Mouse (Mus musculus): Measurements from ENCODE around the gene Ten1. TPM values are rescaled to one million over a fixed set of nuclear protein-coding genes. Genes with fewer than 3 reads are reported as not detected.
A peak's percentile ranks its signal among the peaks of the same experiment; 100 is the strongest.

The Ten1 gene
- polyA plus RNA-seq (2016; fragmentation: Nextera tagmentation; extraction: Ambion mirVana) = 55.9 and 57.4 TPM in 2 replicates

- under 1% methylated on average over 62 of the region's 62 CpGs for WGBS
- peak within 1 kb of the TSS; percentile 79 for H3K4me2 ChIP-seq
- H3K9me3 ChIP-seq = no peaks in the 10 kb centered on the region
- peak within 1 kb of the TSS; percentile 61 for H3K4me3 ChIP-seq (replicated peaks)
- H3K36me3 ChIP-seq (replicated peaks) = peaks cover 12% of the 10 kb centered on the region
- peak; percentile 98 for ATAC-seq (ENCODE audit: low FRiP score)
- peak within 1 kb of the TSS; percentile 68 for H3K9ac ChIP-seq
- no peaks in the 10 kb centered on the region for H3K27me3 ChIP-seq
- H3K4me1 ChIP-seq = peaks cover 16% of the 10 kb centered on the region
- H3K27ac ChIP-seq = peak within 1 kb of the TSS; percentile 90
Measured at GRCm38 (mm10) chr11:116198639-116199531, at the start of gene Ten1, which contains the start of gene Acox1. Ten1 (plus strand) TSS chr11:116198855. Acox1 (minus strand) TSS chr11:116199045.

- H3K9me3 ChIP-seq = no peaks in the 10 kb centered on the region
- H3K27ac ChIP-seq = no peak overlapping the region
- H3K27me3 ChIP-seq = no peaks in the 10 kb centered on the region
- peaks cover 100% of the 10 kb centered on the region for H3K36me3 ChIP-seq (replicated peaks)
- H3K4me2 ChIP-seq = no peak overlapping the region
- H3K4me1 ChIP-seq = no peaks in the 10 kb centered on the region
- no peak overlapping the region for H3K4me3 ChIP-seq (replicated peaks)
- ATAC-seq (ENCODE audit: low FRiP score) = no peak
- no peak overlapping the region for H3K9ac ChIP-seq
- WGBS = 89% methylated on average over 6 of the region's 6 CpGs
Measured at GRCm38 (mm10) chr11:116149341-116149740, 49.3 kb upstream of the Ten1 start.

GRCm38 (mm10) chr11:116150960-116151359, 47.7 kb upstream of the Ten1 start:
- Histone ChIP-seq H3K9me3 (no peaks in the 10 kb centered on the region), H3K9ac (no peak overlapping the region), H3K4me3 (replicated peaks) (no peak overlapping the region), H3K4me1 (no peaks in the 10 kb centered on the region), H3K27ac (no peak overlapping the region), H3K4me2 (no peak overlapping the region), H3K36me3 (replicated peaks) (peaks cover 100% of the 10 kb centered on the region), H3K27me3 (no peaks in the 10 kb centered on the region)
- 97% methylated on average over 2 of the region's 2 CpGs for WGBS
- ATAC-seq (ENCODE audit: low FRiP score) = no peak

- Histone ChIP-seq H3K36me3 (replicated peaks) (peaks cover 82% of the 10 kb centered on the region), H3K4me3 (replicated peaks) (no peak overlapping the region), H3K27ac (no peak overlapping the region), H3K9ac (no peak overlapping the region), H3K4me2 (no peak overlapping the region), H3K27me3 (no peaks in the 10 kb centered on the region), H3K4me1 (peaks cover 22% of the 10 kb centered on the region), H3K9me3 (no peaks in the 10 kb centered on the region)
- WGBS = 72% methylated on average over 12 of the region's 12 CpGs
- ATAC-seq (ENCODE audit: low FRiP score) = no peak
Measured at GRCm38 (mm10) chr11:116161312-116161711, 37.3 kb upstream of the Ten1 start.

- no peak overlapping the region for H3K9ac ChIP-seq
- H3K4me2 ChIP-seq = no peak overlapping the region
- no peak for ATAC-seq (ENCODE audit: low FRiP score)
- peaks cover 31% of the 10 kb centered on the region for H3K4me1 ChIP-seq
- WGBS = 68% methylated on average over 10 of the region's 10 CpGs
- H3K36me3 ChIP-seq (replicated peaks) = peaks cover 74% of the 10 kb centered on the region
- no peaks in the 10 kb centered on the region for H3K9me3 ChIP-seq
- H3K4me3 ChIP-seq (replicated peaks) = no peak overlapping the region
- no peaks in the 10 kb centered on the region for H3K27me3 ChIP-seq
- H3K27ac ChIP-seq = 0 out of 2 replicates have a peak overlapping the region, but pooled peaks have one; percentile 13
Measured at GRCm38 (mm10) chr11:116162146-116162545, 36.5 kb upstream of the Ten1 start.

GRCm38 (mm10) chr11:116163002-116163401, 35.7 kb upstream of the Ten1 start:
- no peak overlapping the region; the same call in 1 of the 2 replicates for H3K9ac ChIP-seq
- no peak for ATAC-seq (ENCODE audit: low FRiP score)

GRCm38 (mm10) chr11:116167232-116167631, 31.4 kb upstream of the Ten1 start:
- Histone ChIP-seq H3K9me3 (no peaks in the 10 kb centered on the region), H3K27ac (peak overlapping the region; percentile 92), H3K4me1 (peaks cover 30% of the 10 kb centered on the region), H3K27me3 (no peaks in the 10 kb centered on the region), H3K4me3 (replicated peaks) (peak overlapping the region; percentile 77), H3K36me3 (replicated peaks) (peaks cover 31% of the 10 kb centered on the region), H3K9ac (peak overlapping the region; percentile 79), H3K4me2 (peak overlapping the region; percentile 80)
- ATAC-seq (ENCODE audit: low FRiP score) = no peak
- WGBS = 8% methylated on average over 6 of the region's 6 CpGs

More at GRCm38 (mm10) chr11:116163002-116163401, 35.7 kb upstream of the Ten1 start:
- no peak overlapping the region for H3K4me3 ChIP-seq (replicated peaks)
- H3K4me1 ChIP-seq = peaks cover 33% of the 10 kb centered on the region
- 0 out of 2 replicates have a peak overlapping the region, but pooled peaks have one; percentile 6 for H3K4me2 ChIP-seq
- no peaks in the 10 kb centered on the region for H3K9me3 ChIP-seq
- 31% methylated on average over 9 of the region's 9 CpGs for WGBS
- H3K27me3 ChIP-seq = no peaks in the 10 kb centered on the region
- 0 out of 2 replicates have a peak overlapping the region, but pooled peaks have one; percentile 13 for H3K27ac ChIP-seq
- peaks cover 65% of the 10 kb centered on the region for H3K36me3 ChIP-seq (replicated peaks)

GRCm38 (mm10) chr11:116167884-116168439, 30.7 kb upstream of the Ten1 start, which contains the start of gene Fbf1:
Fbf1 (minus strand) TSS chr11:116168166.
- peaks cover 27% of the 10 kb centered on the region for H3K4me1 ChIP-seq

GRCm38 (mm10) chr11:116169214-116169613, 29.4 kb upstream of the Ten1 start:
- no peaks in the 10 kb centered on the region for H3K27me3 ChIP-seq
- 83% methylated on average over 3 of the region's 3 CpGs for WGBS
- H3K4me1 ChIP-seq = peaks cover 20% of the 10 kb centered on the region

More at GRCm38 (mm10) chr11:116167884-116168439, 30.7 kb upstream of the Ten1 start, which contains the start of gene Fbf1:
- Histone ChIP-seq H3K4me3 (replicated peaks) (peak within 1 kb of the TSS; percentile 77), H3K4me2 (peak within 1 kb of the TSS; percentile 80), H3K9me3 (no peaks in the 10 kb centered on the region), H3K27ac (peak within 1 kb of the TSS; percentile 92), H3K36me3 (replicated peaks) (peaks cover 37% of the 10 kb centered on the region), H3K9ac (peak within 1 kb of the TSS; percentile 79), H3K27me3 (no peaks in the 10 kb centered on the region)
- under 1% methylated on average over 40 of the region's 40 CpGs for WGBS
- ATAC-seq (ENCODE audit: low FRiP score) = peak; percentile 97

GRCm38 (mm10) chr11:116170003-116170800, 28.5 kb upstream of the Ten1 start:
- Histone ChIP-seq H3K36me3 (replicated peaks) (peaks cover 40% of the 10 kb centered on the region), H3K27me3 (no peaks in the 10 kb centered on the region), H3K4me2 (no peak overlapping the region), H3K27ac (no peak overlapping the region), H3K9me3 (no peaks in the 10 kb centered on the region), H3K9ac (no peak overlapping the region), H3K4me1 (peaks cover 17% of the 10 kb centered on the region), H3K4me3 (replicated peaks) (no peak overlapping the region)
- no peak for ATAC-seq (ENCODE audit: low FRiP score)
- WGBS = 85% methylated on average over 5 of the region's 5 CpGs

More at GRCm38 (mm10) chr11:116169214-116169613, 29.4 kb upstream of the Ten1 start:
- ATAC-seq (ENCODE audit: low FRiP score) = no peak
- Histone ChIP-seq H3K4me2 (no peak overlapping the region), H3K9me3 (no peaks in the 10 kb centered on the region), H3K36me3 (replicated peaks) (peaks cover 40% of the 10 kb centered on the region), H3K27ac (no peak overlapping the region), H3K9ac (no peak overlapping the region), H3K4me3 (replicated peaks) (no peak overlapping the region)

GRCm38 (mm10) chr11:116171959-116172358, 26.7 kb upstream of the Ten1 start:
- Histone ChIP-seq H3K4me3 (replicated peaks) (no peak overlapping the region), H3K4me2 (no peak overlapping the region), H3K9ac (no peak overlapping the region), H3K27ac (no peak overlapping the region), H3K4me1 (peaks cover 4% of the 10 kb centered on the region), H3K9me3 (no peaks in the 10 kb centered on the region), H3K27me3 (no peaks in the 10 kb centered on the region), H3K36me3 (replicated peaks) (peaks cover 46% of the 10 kb centered on the region)
- WGBS = 93% methylated on average over 2 of the region's 2 CpGs
- no peak for ATAC-seq (ENCODE audit: low FRiP score)

All from forebrain, embryonic 12.5 days (tissue).